Mouse (Mus musculus): Measurements from ENCODE around the gene Dnmbp. TPM values are rescaled to one million over a fixed set of nuclear protein-coding genes. Genes with fewer than 3 reads are reported as not detected.
A peak's percentile ranks its signal among the peaks of the same experiment; 100 is the strongest.

Dnmbp gene
- polyA plus RNA-seq, 2 experiments = 1.3 to 2.2 TPM

- no peak for ATAC-seq (ENCODE audit: insufficient read depth)
- Histone ChIP-seq H3K4me3 (ENCODE audit: insufficient read depth in 1 of 2, low read depth in 2 of 2, low read length in 2 of 2) (no peak overlapping the region), H3K36me3 (replicated peaks; ENCODE audit: control insufficient read depth, insufficient read depth, low read depth) (no peaks in the 10 kb centered on the region), H3K4me1 (replicated peaks; ENCODE audit: control insufficient read depth in 2 of 2, insufficient read depth in 2 of 2, low read length in 1 of 2) (no peaks in the 10 kb centered on the region), H3K4me2 (ENCODE audit: low read depth) (no peak overlapping the region), H3K9ac (replicated peaks) (no peak overlapping the region), H3K27ac (no peak overlapping the region), H3K9me3 (ENCODE audit: control insufficient read depth, low read length) (no peaks in the 10 kb centered on the region), H3K27me3 (ENCODE audit: control insufficient read depth, insufficient read depth, low read length) (no peaks in the 10 kb centered on the region)
- no peak for DNase-seq (ENCODE audit: low read depth in 3 of 3, low spot score in 3 of 3)
- WGBS (ENCODE audit: insufficient replicate concordance) = 44% methylated on average over 5 of the region's 5 CpGs
- TF ChIP-seq EP300 (IDR thresholded peaks at IDR 0.05; ENCODE audit: low read depth) (no peak), CTCF (IDR thresholded peaks at IDR 0.05; ENCODE audit: low read depth) (no peak)
Measured at GRCm38 (mm10) chr19:43927967-43928366, 12.0 kb downstream of the Dnmbp start.

GRCm38 (mm10) chr19:43927057-43927456 is 12.9 kb downstream of the Dnmbp start:
- no peak overlapping the region for H3K9ac ChIP-seq (replicated peaks)
- no peak for TF ChIP-seq EP300 (IDR thresholded peaks at IDR 0.05; ENCODE audit: low read depth)
- TF ChIP-seq CTCF (IDR thresholded peaks at IDR 0.05; ENCODE audit: low read depth) = no peak
- no peak overlapping the region for H3K4me2 ChIP-seq (ENCODE audit: low read depth)
- H3K27ac ChIP-seq = no peak overlapping the region
- DNase-seq (ENCODE audit: low read depth in 3 of 3, low spot score in 3 of 3) (no peak), ATAC-seq (ENCODE audit: insufficient read depth) (no peak)
- no peaks in the 10 kb centered on the region for H3K27me3 ChIP-seq (ENCODE audit: control insufficient read depth, insufficient read depth, low read length)
- no peaks in the 10 kb centered on the region for H3K4me1 ChIP-seq (replicated peaks; ENCODE audit: control insufficient read depth in 2 of 2, insufficient read depth in 2 of 2, low read length in 1 of 2)
- no peaks in the 10 kb centered on the region for H3K9me3 ChIP-seq (ENCODE audit: control insufficient read depth, low read length)
- H3K4me3 ChIP-seq (ENCODE audit: insufficient read depth in 1 of 2, low read depth in 2 of 2, low read length in 2 of 2) = no peak overlapping the region
- H3K36me3 ChIP-seq (replicated peaks; ENCODE audit: control insufficient read depth, insufficient read depth, low read depth) = no peaks in the 10 kb centered on the region
- 59% methylated on average over 10 of the region's 10 CpGs for WGBS (ENCODE audit: insufficient replicate concordance)

GRCm38 (mm10) chr19:43926141-43926987 is 13.6 kb downstream of the Dnmbp start:
- H3K4me3 ChIP-seq (ENCODE audit: insufficient read depth in 1 of 2, low read depth in 2 of 2, low read length in 2 of 2) = no peak overlapping the region
- H3K27ac ChIP-seq = no peak overlapping the region
- no peaks in the 10 kb centered on the region for H3K9me3 ChIP-seq (ENCODE audit: control insufficient read depth, low read length)
- TF ChIP-seq CTCF (IDR thresholded peaks at IDR 0.05; ENCODE audit: low read depth) = no peak
- TF ChIP-seq EP300 (IDR thresholded peaks at IDR 0.05; ENCODE audit: low read depth) = no peak
- H3K27me3 ChIP-seq (ENCODE audit: control insufficient read depth, insufficient read depth, low read length) = no peaks in the 10 kb centered on the region
- H3K4me1 ChIP-seq (replicated peaks; ENCODE audit: control insufficient read depth in 2 of 2, insufficient read depth in 2 of 2, low read length in 1 of 2) = peaks cover 0 to 3% of the 10 kb centered on the region in 2 experiments; a peak in 2 of 4 replicates
- no peak for ATAC-seq (ENCODE audit: insufficient read depth)
- H3K9ac ChIP-seq (replicated peaks) = no peak overlapping the region
- DNase-seq (ENCODE audit: low read depth in 3 of 3, low spot score in 3 of 3) = no peak
- 54% methylated on average over 10 of the region's 10 CpGs for WGBS (ENCODE audit: insufficient replicate concordance)
- H3K36me3 ChIP-seq (replicated peaks; ENCODE audit: control insufficient read depth, insufficient read depth, low read depth) = no peaks in the 10 kb centered on the region
- no peak overlapping the region for H3K4me2 ChIP-seq (ENCODE audit: low read depth)

GRCm38 (mm10) chr19:43924361-43924760 is 15.6 kb downstream of the Dnmbp start:
- Histone ChIP-seq H3K4me1 (replicated peaks; ENCODE audit: control insufficient read depth in 2 of 2, insufficient read depth in 2 of 2, low read length in 1 of 2) (peaks cover 0 to 15% of the 10 kb centered on the region in 2 experiments; a peak in 2 of 4 replicates), H3K36me3 (replicated peaks; ENCODE audit: control insufficient read depth, insufficient read depth, low read depth) (no peaks in the 10 kb centered on the region), H3K9ac (replicated peaks) (no peak overlapping the region), H3K9me3 (ENCODE audit: control insufficient read depth, low read length) (no peaks in the 10 kb centered on the region), H3K27ac (no peak overlapping the region), H3K4me2 (ENCODE audit: low read depth) (no peak overlapping the region), H3K27me3 (ENCODE audit: control insufficient read depth, insufficient read depth, low read length) (no peaks in the 10 kb centered on the region), H3K4me3 (ENCODE audit: insufficient read depth in 1 of 2, low read depth in 2 of 2, low read length in 2 of 2) (no peak overlapping the region)
- DNase-seq (ENCODE audit: low read depth in 3 of 3, low spot score in 3 of 3) = no peak
- ATAC-seq (ENCODE audit: insufficient read depth) = no peak
- TF ChIP-seq EP300 (IDR thresholded peaks at IDR 0.05; ENCODE audit: low read depth) (no peak), CTCF (IDR thresholded peaks at IDR 0.05; ENCODE audit: low read depth) (no peak)
- WGBS (ENCODE audit: insufficient replicate concordance) = 50% methylated on average over 8 of the region's 8 CpGs

- peaks cover 0 to 15% of the 10 kb centered on the region in 2 experiments; a peak in 2 of 4 replicates for H3K4me1 ChIP-seq (replicated peaks; ENCODE audit: control insufficient read depth in 2 of 2, insufficient read depth in 2 of 2, low read length in 1 of 2)
- H3K4me3 ChIP-seq (ENCODE audit: insufficient read depth in 1 of 2, low read depth in 2 of 2, low read length in 2 of 2) = no peak overlapping the region
- DNase-seq (ENCODE audit: low read depth in 3 of 3, low spot score in 3 of 3) (no peak), ATAC-seq (ENCODE audit: insufficient read depth) (no peak)
- H3K27me3 ChIP-seq (ENCODE audit: control insufficient read depth, insufficient read depth, low read length) = no peaks in the 10 kb centered on the region
- 76% methylated on average over 7 of the region's 7 CpGs for WGBS (ENCODE audit: insufficient replicate concordance)
- H3K27ac ChIP-seq = no peak overlapping the region
- no peaks in the 10 kb centered on the region for H3K36me3 ChIP-seq (replicated peaks; ENCODE audit: control insufficient read depth, insufficient read depth, low read depth)
- no peak overlapping the region for H3K9ac ChIP-seq (replicated peaks)
- no peak overlapping the region for H3K4me2 ChIP-seq (ENCODE audit: low read depth)
- no peaks in the 10 kb centered on the region for H3K9me3 ChIP-seq (ENCODE audit: control insufficient read depth, low read length)
- no peak for TF ChIP-seq EP300 (IDR thresholded peaks at IDR 0.05; ENCODE audit: low read depth)
- TF ChIP-seq CTCF (IDR thresholded peaks at IDR 0.05; ENCODE audit: low read depth) = peak; percentile 54
Measured at GRCm38 (mm10) chr19:43922963-43923362, 17.0 kb downstream of the Dnmbp start.

Measured in liver, embryonic 14.5 days (tissue).